Mouse (Mus musculus) layer of hippocampus, adult 9-11 months (tissue): ENCODE data around the gene Hist1h3h.
"Not testable (repeated sequence)": the region's sequence is repeated elsewhere in the genome, so short reads cannot be mapped to it uniquely, and the experiment has no call there.

ENCODE experiments used
- DNase-seq: peaks from one replicate; pipeline ENCODE4 v3.0.0; 2022

Hist1h3h gene

GRCm38 (mm10) chr13:21729544-21729943, 12.1 kb downstream of the Hist1h3h start:
- DNase-seq, result no peak

- no peak for DNase-seq
Observed at GRCm38 (mm10) chr13:21733466-21733865, 16.0 kb downstream of the Hist1h3h start.

GRCm38 (mm10) chr13:21734010-21734905, 16.8 kb downstream of the Hist1h3h start:
- DNase-seq, result peak; percentile 70

- peak; percentile 82 for DNase-seq
Observed at GRCm38 (mm10) chr13:21734906-21735767, 17.7 kb downstream of the Hist1h3h start, which contains the start of gene Hist1h4j. TSS of gene Hist1h4j (plus strand) at chr13:21735064.

- DNase-seq, result no peak
Observed at GRCm38 (mm10) chr13:21745006-21745405, 27.5 kb downstream of the Hist1h3h start.

- DNase-seq, result no peak
Observed at GRCm38 (mm10) chr13:21749387-21750158, 32.1 kb downstream of the Hist1h3h start.

GRCm38 (mm10) chr13:21750159-21751017, 32.9 kb downstream of the Hist1h3h start, which contains the start of gene Hist1h4k:
TSS of gene Hist1h4k (minus strand) at chr13:21750505.
- peak; percentile 93 for DNase-seq

- DNase-seq, result no peak
Observed at GRCm38 (mm10) chr13:21751417-21751816, 34.0 kb downstream of the Hist1h3h start.

GRCm38 (mm10) chr13:21751827-21752226, 34.4 kb downstream of the Hist1h3h start:
- DNase-seq, result no peak

GRCm38 (mm10) chr13:21752356-21752755, 34.9 kb downstream of the Hist1h3h start:
- DNase-seq, result no peak

GRCm38 (mm10) chr13:21753051-21753523, 35.6 kb downstream of the Hist1h3h start:
- no peak for DNase-seq

- DNase-seq, result peak; percentile 90
Observed at GRCm38 (mm10) chr13:21753524-21754285, 36.2 kb downstream of the Hist1h3h start, which contains the start of the genes Hist1h2ak and Hist1h2bn. TSS of gene Hist1h2ak (minus strand) at chr13:21753827. TSS of gene Hist1h2bn (plus strand) at chr13:21754123.

GRCm38 (mm10) chr13:21754294-21755001, 37.0 kb downstream of the Hist1h3h start:
- not testable (repeated sequence) for DNase-seq

GRCm38 (mm10) chr13:21755707-21756106, 38.2 kb downstream of the Hist1h3h start:
- DNase-seq, result no peak
